Mouse (Mus musculus): ENCODE measurements around the gene Dvl3. TPM values are rescaled to one million over a fixed set of nuclear protein-coding genes. Genes with fewer than 3 reads are reported as not detected.
A peak's percentile ranks its signal among the peaks of the same experiment; 100 is the strongest.

The Dvl3 gene
- polyA plus RNA-seq, 1 experiment, result 60.2 TPM

GRCm38 (mm10) chr16:20548096-20548948, 31.5 kb downstream of the Dvl3 start, which contains the start of gene Abcf3:
Gene Abcf3, plus strand, starts transcription at chr16:20548577.
- H3K4me1 ChIP-seq (ENCODE audit: control insufficient read depth, insufficient read depth, low read length), result no peaks in the 10 kb centered on the region; the same call in 1 of the 2 replicates
- no peaks in the 10 kb centered on the region for H3K27me3 ChIP-seq (ENCODE audit: control insufficient read depth, insufficient read depth, low read length)
- peak within 1 kb of the TSS; percentile 84 for H3K4me3 ChIP-seq (replicated peaks; ENCODE audit: insufficient read depth, low read depth, low read length)
- peak within 1 kb of the TSS; percentile 11; the same call in 1 of the 2 replicates for H3K27ac ChIP-seq (ENCODE audit: insufficient read depth, low read length)
- TF ChIP-seq POLR2A (IDR thresholded peaks at IDR 0.05; ENCODE audit: borderline replicate concordance, insufficient read depth, low read length) (peak; percentile 96), CTCF (IDR thresholded peaks at IDR 0.05; ENCODE audit: borderline replicate concordance, insufficient read depth, low read depth, low read length) (no peak)
- WGBS, result under 1% methylated on average over 56 of the region's 56 CpGs
- peak; percentile 98 to 99 for DNase-seq

- 49% methylated on average over 9 of the region's 9 CpGs for WGBS
- no peaks in the 10 kb centered on the region for H3K27me3 ChIP-seq (ENCODE audit: control insufficient read depth, insufficient read depth, low read length)
- no peak for DNase-seq
- H3K4me1 ChIP-seq (ENCODE audit: control insufficient read depth, insufficient read depth, low read length), result no peaks in the 10 kb centered on the region; the same call in 1 of the 2 replicates
- peak overlapping the region; percentile 84 for H3K4me3 ChIP-seq (replicated peaks; ENCODE audit: insufficient read depth, low read depth, low read length)
- TF ChIP-seq POLR2A (IDR thresholded peaks at IDR 0.05; ENCODE audit: borderline replicate concordance, insufficient read depth, low read length), result no peak
- TF ChIP-seq CTCF (IDR thresholded peaks at IDR 0.05; ENCODE audit: borderline replicate concordance, insufficient read depth, low read depth, low read length), result no peak
- H3K27ac ChIP-seq (ENCODE audit: insufficient read depth, low read length), result no peak overlapping the region
Measured at GRCm38 (mm10) chr16:20549161-20549560, 32.4 kb downstream of the Dvl3 start.

- Histone ChIP-seq H3K27ac (ENCODE audit: insufficient read depth, low read length) (no peak overlapping the region), H3K27me3 (ENCODE audit: control insufficient read depth, insufficient read depth, low read length) (no peaks in the 10 kb centered on the region), H3K4me1 (ENCODE audit: control insufficient read depth, insufficient read depth, low read length) (no peaks in the 10 kb centered on the region; the same call in 1 of the 2 replicates), H3K4me3 (replicated peaks; ENCODE audit: insufficient read depth, low read depth, low read length) (no peak overlapping the region)
- no peak for DNase-seq
- TF ChIP-seq CTCF (IDR thresholded peaks at IDR 0.05; ENCODE audit: borderline replicate concordance, insufficient read depth, low read depth, low read length), result no peak
- TF ChIP-seq POLR2A (IDR thresholded peaks at IDR 0.05; ENCODE audit: borderline replicate concordance, insufficient read depth, low read length), result no peak
- 91% methylated on average over 5 of the region's 5 CpGs for WGBS
Measured at GRCm38 (mm10) chr16:20551691-20552090, 34.9 kb downstream of the Dvl3 start.

- H3K4me1 ChIP-seq (ENCODE audit: control insufficient read depth, insufficient read depth, low read length), result no peaks in the 10 kb centered on the region; the same call in 1 of the 2 replicates
- TF ChIP-seq POLR2A (IDR thresholded peaks at IDR 0.05; ENCODE audit: borderline replicate concordance, insufficient read depth, low read length), result no peak
- no peak for TF ChIP-seq CTCF (IDR thresholded peaks at IDR 0.05; ENCODE audit: borderline replicate concordance, insufficient read depth, low read depth, low read length)
- no peaks in the 10 kb centered on the region for H3K27me3 ChIP-seq (ENCODE audit: control insufficient read depth, insufficient read depth, low read length)
- no peak for DNase-seq
- H3K27ac ChIP-seq (ENCODE audit: insufficient read depth, low read length), result no peak overlapping the region
- WGBS, result 87% methylated on average over 1 of the region's 1 CpGs
- no peak overlapping the region for H3K4me3 ChIP-seq (replicated peaks; ENCODE audit: insufficient read depth, low read depth, low read length)
Measured at GRCm38 (mm10) chr16:20552594-20552993, 35.8 kb downstream of the Dvl3 start.

GRCm38 (mm10) chr16:20555000-20555399, 38.2 kb downstream of the Dvl3 start:
- no peaks in the 10 kb centered on the region; the same call in 1 of the 2 replicates for H3K4me1 ChIP-seq (ENCODE audit: control insufficient read depth, insufficient read depth, low read length)

GRCm38 (mm10) chr16:20557381-20557780, 40.6 kb downstream of the Dvl3 start:
- Histone ChIP-seq H3K4me3 (replicated peaks; ENCODE audit: insufficient read depth, low read depth, low read length) (no peak overlapping the region), H3K27ac (ENCODE audit: insufficient read depth, low read length) (no peak overlapping the region), H3K27me3 (ENCODE audit: control insufficient read depth, insufficient read depth, low read length) (no peaks in the 10 kb centered on the region), H3K4me1 (ENCODE audit: control insufficient read depth, insufficient read depth, low read length) (no peaks in the 10 kb centered on the region; the same call in 1 of the 2 replicates)
- TF ChIP-seq CTCF (IDR thresholded peaks at IDR 0.05; ENCODE audit: borderline replicate concordance, insufficient read depth, low read depth, low read length) (no peak), POLR2A (IDR thresholded peaks at IDR 0.05; ENCODE audit: borderline replicate concordance, insufficient read depth, low read length) (no peak)
- DNase-seq, result no peak
- WGBS, result 89% methylated on average over 7 of the region's 7 CpGs

More at GRCm38 (mm10) chr16:20555000-20555399, 38.2 kb downstream of the Dvl3 start:
- no peak for DNase-seq
- 82% methylated on average over 6 of the region's 6 CpGs for WGBS
- TF ChIP-seq CTCF (IDR thresholded peaks at IDR 0.05; ENCODE audit: borderline replicate concordance, insufficient read depth, low read depth, low read length) (no peak), POLR2A (IDR thresholded peaks at IDR 0.05; ENCODE audit: borderline replicate concordance, insufficient read depth, low read length) (no peak)
- Histone ChIP-seq H3K4me3 (replicated peaks; ENCODE audit: insufficient read depth, low read depth, low read length) (no peak overlapping the region), H3K27me3 (ENCODE audit: control insufficient read depth, insufficient read depth, low read length) (no peaks in the 10 kb centered on the region), H3K27ac (ENCODE audit: insufficient read depth, low read length) (no peak overlapping the region)

- H3K4me3 ChIP-seq (replicated peaks; ENCODE audit: insufficient read depth, low read depth, low read length), result no peak overlapping the region
- 0% methylated on average over 1 of the region's 1 CpGs for WGBS
- TF ChIP-seq CTCF (IDR thresholded peaks at IDR 0.05; ENCODE audit: borderline replicate concordance, insufficient read depth, low read depth, low read length), result no peak
- TF ChIP-seq POLR2A (IDR thresholded peaks at IDR 0.05; ENCODE audit: borderline replicate concordance, insufficient read depth, low read length), result no peak
- no peaks in the 10 kb centered on the region; the same call in 1 of the 2 replicates for H3K4me1 ChIP-seq (ENCODE audit: control insufficient read depth, insufficient read depth, low read length)
- DNase-seq, result no peak
- no peaks in the 10 kb centered on the region for H3K27me3 ChIP-seq (ENCODE audit: control insufficient read depth, insufficient read depth, low read length)
- no peak overlapping the region for H3K27ac ChIP-seq (ENCODE audit: insufficient read depth, low read length)
Measured at GRCm38 (mm10) chr16:20565075-20565474, 48.3 kb downstream of the Dvl3 start.

Other genes with a start within 250 kb of the Dvl3 start
- 71.2 and 76.3 TPM in 2 replicates for gene Parl, start 214.6 kb upstream of the Dvl3 start, polyA plus RNA-seq (2012; rRNA removed)
- gene Cyp2ab1, start 191.6 kb upstream of the Dvl3 start, polyA plus RNA-seq (2012; rRNA removed), result not detected in 2 replicates
- gene Abcc5, start 90.6 kb upstream of the Dvl3 start, polyA plus RNA-seq (2012; rRNA removed), result 251 and 263 TPM in 2 replicates
- 52.4 and 53.3 TPM in 2 replicates for gene Eif2b5, start 18.2 kb upstream of the Dvl3 start, polyA plus RNA-seq (2012; rRNA removed)
- 1,156 and 1,178 TPM in 2 replicates for gene Ap2m1, start 18.5 kb downstream of the Dvl3 start, polyA plus RNA-seq (2012; rRNA removed)
- 107 and 112 TPM in 2 replicates for gene Abcf3, start 31.6 kb downstream of the Dvl3 start, polyA plus RNA-seq (2012; rRNA removed)
- 46.7 and 58.1 TPM in 2 replicates for gene Vwa5b2, start 72.5 kb downstream of the Dvl3 start, polyA plus RNA-seq (2012; rRNA removed)
- gene Eef1akmt4, start 94.6 kb downstream of the Dvl3 start, polyA plus RNA-seq (2012; rRNA removed), result 2.1 and 2.2 TPM in 2 replicates
- gene Gm49333, start 94.6 kb downstream of the Dvl3 start, polyA plus RNA-seq (2012; rRNA removed), result not detected in 2 replicates
- gene Alg3, start 94.8 kb downstream of the Dvl3 start, polyA plus RNA-seq (2012; rRNA removed), result 23.5 and 25.6 TPM in 2 replicates
- 230 and 239 TPM in 2 replicates for gene Camk2n2, start 104.3 kb downstream of the Dvl3 start, polyA plus RNA-seq (2012; rRNA removed)
- gene Ece2, start 112.8 kb downstream of the Dvl3 start, polyA plus RNA-seq (2012; rRNA removed), result 79.0 and 81.5 TPM in 2 replicates
- 203 and 204 TPM in 2 replicates for gene Psmd2, start 134.7 kb downstream of the Dvl3 start, polyA plus RNA-seq (2012; rRNA removed)
- 184 and 193 TPM in 2 replicates for gene Eif4g1, start 151.3 kb downstream of the Dvl3 start, polyA plus RNA-seq (2012; rRNA removed)
- 123 and 137 TPM in 2 replicates for gene Fam131a, start 176.3 kb downstream of the Dvl3 start, polyA plus RNA-seq (2012; rRNA removed)
- gene Polr2h, start 200.7 kb downstream of the Dvl3 start, polyA plus RNA-seq (2012; rRNA removed), result 38.6 and 41.2 TPM in 2 replicates
- 94.4 and 97.2 TPM in 2 replicates for gene Clcn2, start 200.8 kb downstream of the Dvl3 start, polyA plus RNA-seq (2012; rRNA removed)
- gene Chrd, start 216.1 kb downstream of the Dvl3 start, polyA plus RNA-seq (2012; rRNA removed), result 60.1 and 71.4 TPM in 2 replicates
- 15.8 and 19.6 TPM in 2 replicates for gene Thpo, start 217.5 kb downstream of the Dvl3 start, polyA plus RNA-seq (2012; rRNA removed)